Mouse (Mus musculus): ENCODE measurements around the gene Pnpla3.

DNA sequence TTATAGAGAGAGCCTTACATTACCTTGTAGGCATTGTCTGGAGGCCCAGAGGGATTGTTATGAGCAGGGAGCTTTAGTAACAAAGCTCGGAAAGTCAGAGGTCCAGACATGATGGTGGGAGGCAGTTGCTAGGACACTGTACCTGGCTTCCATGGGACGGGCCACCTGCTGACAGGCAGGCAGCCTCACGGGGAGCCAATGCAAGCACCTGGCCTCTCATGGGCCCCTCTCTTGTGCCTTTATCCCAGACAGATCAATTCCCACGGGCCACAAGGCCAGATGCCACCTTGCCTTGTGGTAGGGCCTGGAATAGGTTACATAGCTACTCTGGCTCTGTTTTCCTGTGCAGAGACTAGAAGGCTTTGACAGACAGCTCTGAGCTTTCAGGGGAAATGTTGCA, 43.9 kb downstream of the Pnpla3 start:
- TF ChIP-seq POLR2A (IDR thresholded peaks at IDR 0.05; ENCODE audit: borderline replicate concordance, insufficient read depth, low read length) (no peak), CTCF (IDR thresholded peaks at IDR 0.05; ENCODE audit: borderline replicate concordance, insufficient read depth, low read depth, low read length) (no peak)

All from cerebellum, adult 2 months (tissue).